Mouse (Mus musculus): ENCODE measurements around the gene Ccdc141. TPM values are rescaled to one million over a fixed set of nuclear protein-coding genes. Genes with fewer than 3 reads are reported as not detected.
A peak's percentile ranks its signal among the peaks of the same experiment; 100 is the strongest.

The Ccdc141 gene
- polyA plus RNA-seq, 1 experiment from 2014 or later = 8.4 TPM

DNA sequence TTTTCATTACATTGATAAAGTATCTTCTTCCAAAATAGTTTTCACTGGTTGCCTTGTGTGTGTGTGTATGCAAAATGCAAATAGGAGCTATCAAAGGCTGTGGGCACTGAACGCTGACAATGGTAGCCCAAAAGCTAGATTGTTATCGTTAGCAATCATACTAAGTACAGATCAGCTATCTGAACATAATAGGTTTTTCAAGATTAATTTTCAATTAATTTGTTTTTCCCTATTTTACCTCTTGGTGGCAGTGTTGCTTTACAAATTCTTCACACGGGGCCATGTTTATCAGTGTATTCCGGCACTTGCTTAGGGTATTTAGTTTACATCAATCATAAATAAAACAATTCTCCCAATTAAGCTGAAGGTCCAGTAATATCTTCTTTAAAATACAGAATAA is 199.8 kb downstream of the Ccdc141 start:
- H3K27me3 ChIP-seq (ENCODE audit: insufficient read depth, low read length) = no peaks in the 10 kb centered on the region
- peak; percentile 65 for DNase-seq
- 20% methylated on average over 4 of the region's 4 CpGs for WGBS
- H3K9me3 ChIP-seq (ENCODE audit: low read depth, low read length) = no peaks in the 10 kb centered on the region
- peak; percentile 14; the same call in 1 of the 2 replicates for ATAC-seq (ENCODE audit: insufficient read depth)
- H3K4me1 ChIP-seq (ENCODE audit: insufficient read depth) = no peaks in the 10 kb centered on the region
- peak; percentile 55 for TF ChIP-seq CTCF (IDR thresholded peaks at IDR 0.05; ENCODE audit: low read depth)
- H3K4me2 ChIP-seq = no peak overlapping the region
- no peak overlapping the region for H3K27ac ChIP-seq (ENCODE audit: low read depth)
- no peak overlapping the region for H3K9ac ChIP-seq
- no peaks in the 10 kb centered on the region for H3K36me3 ChIP-seq (ENCODE audit: insufficient read depth)
- H3K4me3 ChIP-seq (ENCODE audit: low read depth, low read length) = no peak overlapping the region

DNA sequence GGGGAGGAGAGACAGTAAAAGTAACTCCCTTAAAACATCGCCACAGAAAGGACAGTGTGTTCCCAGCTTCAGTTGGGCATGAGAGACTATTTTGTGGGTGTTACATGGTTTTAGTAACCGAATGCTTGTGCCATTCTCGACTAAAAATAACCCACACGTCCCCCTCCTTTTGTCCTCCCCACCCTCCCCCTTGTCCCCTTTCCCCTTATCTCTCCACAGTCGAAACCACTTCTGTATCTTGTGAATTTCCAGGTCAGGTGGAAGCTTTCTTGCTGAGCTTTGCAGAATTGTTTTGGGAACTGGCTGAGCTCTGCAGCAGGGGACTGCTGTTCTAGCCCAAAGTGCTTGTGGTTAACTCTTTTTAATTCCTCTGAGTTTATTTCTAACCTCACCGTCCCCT is 200.2 kb downstream of the Ccdc141 start:
- H3K27me3 ChIP-seq (ENCODE audit: insufficient read depth, low read length) = no peaks in the 10 kb centered on the region
- no peaks in the 10 kb centered on the region for H3K9me3 ChIP-seq (ENCODE audit: low read depth, low read length)
- no peak for TF ChIP-seq CTCF (IDR thresholded peaks at IDR 0.05; ENCODE audit: low read depth)
- no peak overlapping the region for H3K4me3 ChIP-seq (ENCODE audit: low read depth, low read length)
- WGBS = 46% methylated on average over 6 of the region's 6 CpGs
- H3K27ac ChIP-seq (ENCODE audit: low read depth) = no peak overlapping the region
- DNase-seq = no peak
- H3K9ac ChIP-seq = no peak overlapping the region
- no peaks in the 10 kb centered on the region for H3K4me1 ChIP-seq (ENCODE audit: insufficient read depth)
- no peak for ATAC-seq (ENCODE audit: insufficient read depth)
- H3K36me3 ChIP-seq (ENCODE audit: insufficient read depth) = no peaks in the 10 kb centered on the region
- no peak overlapping the region for H3K4me2 ChIP-seq

DNA sequence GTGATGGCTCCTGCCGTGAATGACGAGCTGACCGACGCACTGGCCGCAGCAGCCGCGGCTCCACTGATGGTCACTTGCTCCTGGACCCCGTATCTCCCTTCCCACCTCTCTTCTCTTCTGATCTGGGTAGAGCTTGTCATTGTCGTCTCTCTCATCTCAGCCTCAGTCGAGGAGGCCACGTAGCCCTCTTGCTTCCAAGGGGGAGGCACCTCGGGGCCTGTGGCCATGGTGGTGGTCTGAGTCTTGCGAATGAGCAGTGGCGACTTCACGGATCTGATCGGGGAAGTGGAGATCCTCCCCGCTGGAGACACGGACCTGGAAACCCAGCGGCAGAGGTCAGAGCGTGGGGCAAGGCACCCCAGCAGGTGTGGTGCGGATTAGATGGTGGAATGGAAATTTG is 200.8 kb downstream of the Ccdc141 start:
- Histone ChIP-seq H3K9ac (no peak overlapping the region), H3K9me3 (ENCODE audit: low read depth, low read length) (no peaks in the 10 kb centered on the region), H3K27ac (ENCODE audit: low read depth) (no peak overlapping the region), H3K4me2 (no peak overlapping the region), H3K36me3 (ENCODE audit: insufficient read depth) (no peaks in the 10 kb centered on the region), H3K4me1 (ENCODE audit: insufficient read depth) (no peaks in the 10 kb centered on the region), H3K27me3 (ENCODE audit: insufficient read depth, low read length) (no peaks in the 10 kb centered on the region), H3K4me3 (ENCODE audit: low read depth, low read length) (no peak overlapping the region)
- DNase-seq (no peak), ATAC-seq (ENCODE audit: insufficient read depth) (no peak)
- 69% methylated on average over 21 of the region's 21 CpGs for WGBS
- no peak for TF ChIP-seq CTCF (IDR thresholded peaks at IDR 0.05; ENCODE audit: low read depth)

DNA sequence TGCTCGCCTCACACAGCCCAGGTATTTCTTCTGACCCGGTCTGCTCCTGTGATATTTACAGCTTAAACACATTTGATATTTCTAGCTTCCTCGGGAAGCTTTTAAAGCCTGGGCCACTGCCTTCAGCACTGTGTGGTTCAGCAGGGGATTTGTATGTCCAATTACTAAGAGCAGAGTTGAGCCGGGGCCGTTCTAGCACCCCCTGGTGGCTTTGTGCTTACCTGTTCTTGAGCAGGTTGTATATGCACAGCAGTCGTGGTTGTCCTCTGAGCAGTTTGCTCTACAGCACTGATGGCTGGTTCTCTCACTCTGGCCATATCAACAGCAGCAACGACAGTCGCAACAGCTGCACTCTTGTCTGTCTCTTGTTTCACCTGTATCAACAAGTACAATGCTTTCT is 201.5 kb downstream of the Ccdc141 start:
- Histone ChIP-seq H3K9ac (no peak overlapping the region), H3K27me3 (ENCODE audit: insufficient read depth, low read length) (no peaks in the 10 kb centered on the region), H3K36me3 (ENCODE audit: insufficient read depth) (no peaks in the 10 kb centered on the region), H3K4me3 (ENCODE audit: low read depth, low read length) (no peak overlapping the region), H3K9me3 (ENCODE audit: low read depth, low read length) (no peaks in the 10 kb centered on the region), H3K4me1 (ENCODE audit: insufficient read depth) (no peaks in the 10 kb centered on the region), H3K27ac (ENCODE audit: low read depth) (no peak overlapping the region), H3K4me2 (no peak overlapping the region)
- 18% methylated on average over 8 of the region's 8 CpGs for WGBS
- peak; percentile 83 for TF ChIP-seq CTCF (IDR thresholded peaks at IDR 0.05; ENCODE audit: low read depth)
- ATAC-seq (ENCODE audit: insufficient read depth) (peak; percentile 81), DNase-seq (peak; percentile 91)

DNA sequence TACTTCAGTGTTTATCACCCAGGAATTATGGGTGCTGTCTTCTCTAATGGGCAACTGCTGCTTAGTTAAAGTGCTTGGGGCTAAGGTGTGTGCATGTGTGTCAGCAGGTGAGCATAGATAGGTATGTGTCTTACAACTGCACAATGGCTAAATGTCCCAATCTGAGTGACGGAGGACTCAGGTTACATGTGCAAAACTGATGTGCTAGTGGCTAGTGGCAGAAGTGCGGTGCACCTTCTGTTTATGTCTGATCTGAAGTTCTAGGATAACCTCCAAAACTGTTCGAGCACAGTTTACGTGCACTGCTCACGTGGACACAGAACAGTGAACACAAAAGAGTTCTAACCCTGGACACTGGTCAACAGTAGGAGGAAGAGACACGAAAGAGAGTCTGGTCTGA is 203.9 kb downstream of the Ccdc141 start:
- no peaks in the 10 kb centered on the region for H3K9me3 ChIP-seq (ENCODE audit: low read depth, low read length)
- 76% methylated on average over 6 of the region's 6 CpGs for WGBS
- no peaks in the 10 kb centered on the region for H3K27me3 ChIP-seq (ENCODE audit: insufficient read depth, low read length)
- DNase-seq = no peak
- no peak overlapping the region for H3K9ac ChIP-seq
- TF ChIP-seq CTCF (IDR thresholded peaks at IDR 0.05; ENCODE audit: low read depth) = no peak
- H3K4me3 ChIP-seq (ENCODE audit: low read depth, low read length) = no peak overlapping the region
- no peaks in the 10 kb centered on the region for H3K4me1 ChIP-seq (ENCODE audit: insufficient read depth)
- ATAC-seq (ENCODE audit: insufficient read depth) = no peak
- no peak overlapping the region for H3K27ac ChIP-seq (ENCODE audit: low read depth)
- H3K36me3 ChIP-seq (ENCODE audit: insufficient read depth) = no peaks in the 10 kb centered on the region
- no peak overlapping the region for H3K4me2 ChIP-seq

DNA sequence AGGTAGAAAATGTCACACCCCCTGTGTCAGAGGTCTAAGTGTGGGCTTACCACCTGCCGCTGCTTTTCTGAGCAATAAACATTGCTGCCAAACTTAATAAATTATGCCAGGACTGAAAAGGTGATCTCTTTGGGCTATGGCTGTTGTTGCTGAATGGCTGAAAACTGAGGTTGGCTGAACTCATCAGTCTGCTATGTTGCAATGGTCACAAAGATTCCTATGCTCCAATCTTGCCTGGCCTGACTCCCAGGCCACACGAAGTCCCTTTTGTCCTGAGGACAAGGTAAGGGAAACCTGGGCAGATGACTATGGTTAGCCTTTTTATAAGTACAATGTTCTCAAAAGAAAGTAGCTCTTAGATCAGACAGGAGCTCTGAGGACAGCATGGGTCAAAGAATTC is 204.4 kb downstream of the Ccdc141 start:
- no peak overlapping the region for H3K9ac ChIP-seq
- WGBS = 68% methylated on average over 2 of the region's 2 CpGs
- H3K4me3 ChIP-seq (ENCODE audit: low read depth, low read length) = no peak overlapping the region
- no peak overlapping the region for H3K27ac ChIP-seq (ENCODE audit: low read depth)
- H3K4me2 ChIP-seq = no peak overlapping the region
- no peaks in the 10 kb centered on the region for H3K27me3 ChIP-seq (ENCODE audit: insufficient read depth, low read length)
- ATAC-seq (ENCODE audit: insufficient read depth) = no peak
- DNase-seq = no peak
- no peaks in the 10 kb centered on the region for H3K9me3 ChIP-seq (ENCODE audit: low read depth, low read length)
- no peak for TF ChIP-seq CTCF (IDR thresholded peaks at IDR 0.05; ENCODE audit: low read depth)
- no peaks in the 10 kb centered on the region for H3K4me1 ChIP-seq (ENCODE audit: insufficient read depth)
- no peaks in the 10 kb centered on the region for H3K36me3 ChIP-seq (ENCODE audit: insufficient read depth)

DNA sequence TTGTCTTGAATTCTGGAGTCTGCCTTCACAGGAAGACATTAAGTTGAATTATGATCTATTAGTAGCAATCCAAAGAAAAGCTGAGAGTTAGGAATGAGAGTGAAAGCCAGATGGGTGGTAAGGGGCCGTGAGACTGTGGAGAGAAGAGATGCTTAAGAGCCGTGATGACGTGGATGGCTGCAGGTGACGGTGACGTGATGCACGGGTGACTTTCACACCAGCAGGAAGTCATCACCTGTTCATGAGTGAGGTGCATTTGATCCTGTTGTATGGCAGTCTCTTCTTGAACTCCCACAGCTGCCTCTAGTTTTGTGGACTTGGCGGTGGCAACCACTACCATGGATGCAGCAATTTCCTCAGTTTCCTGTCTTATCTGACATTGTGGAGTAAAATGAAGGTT is 204.9 kb downstream of the Ccdc141 start:
- no peak for TF ChIP-seq CTCF (IDR thresholded peaks at IDR 0.05; ENCODE audit: low read depth)
- Histone ChIP-seq H3K27me3 (ENCODE audit: insufficient read depth, low read length) (no peaks in the 10 kb centered on the region), H3K4me3 (ENCODE audit: low read depth, low read length) (no peak overlapping the region), H3K27ac (ENCODE audit: low read depth) (no peak overlapping the region), H3K4me2 (no peak overlapping the region), H3K9me3 (ENCODE audit: low read depth, low read length) (no peaks in the 10 kb centered on the region), H3K36me3 (ENCODE audit: insufficient read depth) (no peaks in the 10 kb centered on the region), H3K4me1 (ENCODE audit: insufficient read depth) (no peaks in the 10 kb centered on the region), H3K9ac (no peak overlapping the region)
- WGBS = 63% methylated on average over 7 of the region's 7 CpGs
- DNase-seq (no peak), ATAC-seq (ENCODE audit: insufficient read depth) (no peak)

DNA sequence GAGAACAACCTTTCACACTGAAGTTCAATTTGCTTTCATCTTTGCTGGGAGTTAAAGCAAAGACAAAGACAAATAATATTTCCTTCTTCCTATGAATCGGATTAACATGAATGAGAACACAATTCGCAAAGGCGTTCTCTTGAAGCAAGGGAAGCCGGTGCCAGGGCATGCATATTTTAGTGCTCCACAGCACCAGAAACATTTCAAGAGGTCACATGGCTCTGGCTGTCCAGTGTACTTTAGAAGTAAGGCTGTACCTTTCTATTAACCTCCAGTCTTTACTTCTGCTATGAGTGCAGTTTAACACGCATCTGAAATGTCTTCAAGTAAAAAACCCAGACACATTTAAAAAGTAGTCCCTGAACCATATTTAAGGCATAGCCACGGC is 208.4 kb downstream of the Ccdc141 start:
- ATAC-seq (ENCODE audit: insufficient read depth) (no peak), DNase-seq (no peak)
- no peak overlapping the region for H3K27ac ChIP-seq (ENCODE audit: low read depth)
- 59% methylated on average over 6 of the region's 6 CpGs for WGBS
- H3K4me1 ChIP-seq (ENCODE audit: insufficient read depth) = no peaks in the 10 kb centered on the region
- TF ChIP-seq CTCF (IDR thresholded peaks at IDR 0.05; ENCODE audit: low read depth) = no peak
- H3K4me3 ChIP-seq (ENCODE audit: low read depth, low read length) = no peak overlapping the region
- no peak overlapping the region for H3K9ac ChIP-seq
- H3K4me2 ChIP-seq = no peak overlapping the region
- H3K9me3 ChIP-seq (ENCODE audit: low read depth, low read length) = no peaks in the 10 kb centered on the region
- no peaks in the 10 kb centered on the region for H3K27me3 ChIP-seq (ENCODE audit: insufficient read depth, low read length)
- H3K36me3 ChIP-seq (ENCODE audit: insufficient read depth) = no peaks in the 10 kb centered on the region
